Mouse (Mus musculus): ENCODE data around the gene Cln6.
A peak's percentile ranks its signal among the peaks of the same experiment; 100 is the strongest.

Gene Cln6

GRCm38 (mm10) chr9:62825791-62826393 lies 12.7 kb upstream of the Cln6 start:
- no peak for TF ChIP-seq GATA4 (IDR thresholded peaks at IDR 0.05; ENCODE audit: insufficient replicate concordance, low read length)

DNA sequence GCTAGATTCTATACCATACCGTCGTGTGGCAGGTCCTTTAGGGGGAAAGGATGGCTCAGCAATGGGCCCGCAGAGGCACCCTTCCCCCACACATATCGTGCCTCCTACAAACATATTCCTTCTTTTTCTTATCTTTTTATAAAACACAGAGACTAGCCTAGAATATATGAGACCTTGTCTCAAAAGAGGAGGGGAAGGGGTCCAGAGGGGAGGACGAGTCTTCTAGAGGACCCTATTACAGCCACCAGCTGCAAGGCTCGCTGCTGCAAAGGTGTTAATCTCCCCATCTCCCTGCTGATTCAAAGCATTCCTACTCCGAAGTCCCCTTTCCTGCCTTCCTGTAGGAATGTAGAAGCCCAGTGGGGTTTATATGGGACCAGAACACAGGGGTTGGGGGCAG lies 12.1 kb upstream of the Cln6 start:
- TF ChIP-seq GATA4 (IDR thresholded peaks at IDR 0.05; ENCODE audit: insufficient replicate concordance, low read length), result no peak

DNA sequence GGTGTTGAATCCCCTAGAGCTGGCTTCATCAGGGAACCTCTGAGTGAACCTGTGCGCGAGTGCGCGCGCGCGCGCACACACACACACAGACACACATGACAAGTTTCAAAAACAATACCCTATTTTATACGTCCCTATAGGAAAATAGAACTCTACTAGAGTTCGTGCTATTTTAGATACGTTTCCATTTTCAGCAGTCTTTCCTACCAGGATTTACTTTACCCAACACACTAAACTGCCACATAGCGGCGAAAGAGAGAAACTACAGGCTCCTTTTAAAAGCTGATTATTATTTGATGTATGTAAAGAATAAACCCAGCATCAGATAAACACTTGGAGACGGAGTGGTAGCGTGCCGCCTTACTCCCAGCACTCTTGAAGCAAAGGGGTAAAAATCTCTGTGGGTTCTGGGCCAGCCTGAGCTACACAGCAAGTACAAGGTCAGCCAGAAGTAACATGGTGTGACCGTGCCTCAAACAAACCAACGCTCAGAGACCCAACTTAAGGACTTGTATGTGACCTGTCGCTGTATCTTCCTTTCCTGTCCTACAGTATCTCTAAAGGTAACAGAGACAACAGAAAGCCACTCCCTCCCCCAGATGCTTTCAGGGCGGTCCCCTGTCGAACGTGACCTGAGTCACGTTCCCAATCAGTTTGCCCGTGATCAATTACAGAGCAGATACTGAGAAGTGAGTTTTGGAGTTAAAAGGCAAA lies 10.5 kb upstream of the Cln6 start:
- TF ChIP-seq GATA4 (IDR thresholded peaks at IDR 0.05; ENCODE audit: insufficient replicate concordance, low read length), result no peak

- TF ChIP-seq GATA4 (IDR thresholded peaks at IDR 0.05; ENCODE audit: insufficient replicate concordance, low read length), result peak; percentile 60; the same call in 1 of the 2 replicates
These were observed 9.9 kb upstream of the Cln6 start for GRCm38 (mm10) chr9:62828662-62829086.

DNA sequence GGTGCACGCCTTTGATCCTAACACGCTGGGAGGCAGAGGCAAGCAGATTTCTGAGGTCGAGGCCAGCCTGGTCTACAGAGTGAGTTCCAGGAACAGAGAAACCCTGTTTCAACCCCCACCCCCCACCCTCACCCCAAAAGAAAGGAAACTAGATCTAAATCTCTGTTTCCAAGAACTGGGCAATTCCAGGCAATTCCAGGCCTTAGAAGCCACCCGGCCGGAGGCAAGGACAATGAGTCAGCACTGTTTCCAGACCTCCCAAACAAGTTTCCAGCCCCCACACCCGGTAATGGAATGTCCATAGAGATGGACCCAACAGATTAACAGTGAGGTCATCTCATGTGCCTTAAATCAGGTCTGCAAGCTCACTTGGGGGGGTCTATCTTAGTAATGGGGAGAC lies 8.7 kb upstream of the Cln6 start:
- TF ChIP-seq GATA4 (IDR thresholded peaks at IDR 0.05; ENCODE audit: insufficient replicate concordance, low read length), result no peak

DNA sequence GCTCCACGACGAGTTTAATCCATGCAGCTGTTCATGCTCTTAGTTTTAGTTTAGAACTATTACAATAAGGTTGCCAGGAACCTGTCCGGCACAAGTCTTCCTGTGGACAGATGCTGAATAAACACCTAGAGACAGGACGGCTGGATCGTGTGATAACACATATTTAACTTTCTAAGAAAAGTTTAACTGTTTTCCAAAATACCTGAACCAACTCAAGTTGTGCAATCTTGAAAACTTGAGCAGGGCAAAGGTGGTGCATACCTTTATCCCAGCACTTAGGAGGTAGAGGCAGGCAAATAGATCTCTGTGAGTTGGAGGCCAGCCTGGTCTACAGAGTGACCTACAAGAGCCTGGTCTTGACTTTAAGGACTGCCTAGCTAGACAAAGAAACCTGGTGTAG lies 3.7 kb upstream of the Cln6 start:
- TF ChIP-seq GATA4 (IDR thresholded peaks at IDR 0.05; ENCODE audit: insufficient replicate concordance, low read length), result no peak

GRCm38 (mm10) chr9:62835705-62836446 lies 2.7 kb upstream of the Cln6 start:
- no peak for TF ChIP-seq GATA4 (IDR thresholded peaks at IDR 0.05; ENCODE audit: insufficient replicate concordance, low read length)

DNA sequence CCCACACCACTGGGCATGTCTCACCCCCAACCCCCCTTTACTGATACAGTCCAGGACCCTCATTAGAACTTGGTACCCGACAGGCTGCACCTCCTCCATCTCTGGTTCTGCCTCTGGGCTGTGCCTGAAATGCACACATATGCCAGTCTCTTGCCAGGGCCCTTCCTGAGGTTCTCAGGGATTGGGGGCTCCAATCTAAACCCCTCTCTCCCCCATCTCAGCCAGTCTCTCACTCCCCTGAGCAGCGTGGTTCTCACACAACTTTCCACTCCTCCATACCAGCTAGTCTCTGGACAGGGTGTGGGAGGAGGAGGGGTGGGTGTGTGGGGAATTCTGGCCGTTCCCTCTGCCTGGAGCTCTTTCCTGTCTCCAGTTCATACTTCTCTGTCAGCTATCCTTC lies 974 bp upstream of the Cln6 start:
- TF ChIP-seq GATA4 (IDR thresholded peaks at IDR 0.05; ENCODE audit: insufficient replicate concordance, low read length), result no peak

DNA sequence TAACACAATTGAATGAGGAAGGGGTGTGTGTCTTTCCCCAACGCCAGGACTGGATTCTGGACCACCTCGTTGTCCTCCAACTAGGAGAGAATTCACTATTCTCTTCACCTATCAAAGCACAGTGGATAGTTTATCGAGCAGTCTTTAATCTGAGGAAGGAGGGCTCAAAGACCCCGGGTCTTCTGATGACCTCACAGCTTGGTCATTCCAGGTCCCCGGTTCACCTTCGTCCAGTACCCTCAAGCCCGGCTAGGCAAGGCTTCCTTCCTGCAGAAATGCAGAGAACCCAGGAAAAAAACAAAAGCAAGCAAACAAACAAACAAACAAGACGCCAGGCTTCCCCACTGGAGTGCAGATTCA lies 459 bp upstream of the Cln6 start:
- TF ChIP-seq GATA4 (IDR thresholded peaks at IDR 0.05; ENCODE audit: insufficient replicate concordance, low read length), result no peak

GRCm38 (mm10) chr9:62839172-62839770 lies 686 bp downstream of the Cln6 start:
- TF ChIP-seq GATA4 (IDR thresholded peaks at IDR 0.05; ENCODE audit: insufficient replicate concordance, low read length), result no peak

DNA sequence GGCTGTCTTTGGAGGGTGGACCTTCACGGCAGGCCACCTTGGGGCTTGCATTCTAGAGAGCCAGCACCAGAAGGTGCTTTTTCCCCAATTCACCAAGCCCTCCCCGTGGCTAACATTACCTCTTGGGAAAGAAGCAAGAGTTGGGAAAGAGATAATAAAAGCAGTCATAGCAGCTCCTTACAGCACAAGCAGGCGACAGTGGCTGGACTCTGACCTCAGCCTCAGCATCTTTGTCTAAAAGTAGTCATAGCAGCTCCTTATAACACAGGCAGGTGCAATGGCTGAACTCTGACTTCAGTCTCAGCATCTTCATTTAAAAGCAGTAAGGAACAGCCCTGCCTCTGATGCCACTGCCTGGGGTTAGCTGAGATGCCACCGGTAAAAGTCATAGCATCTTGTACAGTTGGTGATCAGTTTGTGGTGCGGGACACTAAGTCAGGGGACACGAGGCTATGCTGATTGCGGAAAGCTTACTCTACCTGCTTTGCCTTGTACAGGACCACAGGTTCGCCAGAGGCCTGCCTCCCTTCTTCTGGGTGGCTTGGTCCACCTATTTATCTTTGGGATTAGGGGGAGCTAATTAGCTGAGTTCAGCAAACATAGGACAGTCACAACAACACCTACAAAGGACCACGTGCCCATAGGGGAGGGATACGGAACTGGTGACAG lies 4.9 kb downstream of the Cln6 start:
- no peak for TF ChIP-seq GATA4 (IDR thresholded peaks at IDR 0.05; ENCODE audit: insufficient replicate concordance, low read length)

DNA sequence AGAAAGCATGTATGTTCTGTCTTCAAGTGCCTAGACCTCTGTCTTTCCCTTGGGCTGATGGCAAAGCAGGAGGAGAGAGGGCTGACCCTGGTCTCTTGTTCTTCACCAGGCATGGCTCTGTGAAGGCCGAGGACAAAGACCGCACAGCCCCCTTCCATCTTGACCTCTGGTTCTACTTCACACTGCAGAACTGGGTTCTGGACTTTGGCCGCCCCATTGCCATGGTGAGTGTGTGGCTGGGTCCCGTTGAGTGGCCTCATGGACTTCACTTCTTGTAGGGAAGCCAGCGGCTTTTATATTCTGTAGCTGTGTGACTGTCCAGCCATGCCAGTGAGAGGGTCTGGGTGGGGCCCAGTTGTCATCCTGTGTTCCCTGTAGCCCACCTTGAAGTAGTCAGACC lies 5.9 kb downstream of the Cln6 start:
- TF ChIP-seq GATA4 (IDR thresholded peaks at IDR 0.05; ENCODE audit: insufficient replicate concordance, low read length), result no peak

- peak; percentile 28; the same call in 1 of the 2 replicates for TF ChIP-seq GATA4 (IDR thresholded peaks at IDR 0.05; ENCODE audit: insufficient replicate concordance, low read length)
These were observed 9.1 kb downstream of the Cln6 start for GRCm38 (mm10) chr9:62847694-62848093.

- TF ChIP-seq GATA4 (IDR thresholded peaks at IDR 0.05; ENCODE audit: insufficient replicate concordance, low read length), result no peak
These were observed 10.1 kb downstream of the Cln6 start for GRCm38 (mm10) chr9:62848641-62849040.

DNA sequence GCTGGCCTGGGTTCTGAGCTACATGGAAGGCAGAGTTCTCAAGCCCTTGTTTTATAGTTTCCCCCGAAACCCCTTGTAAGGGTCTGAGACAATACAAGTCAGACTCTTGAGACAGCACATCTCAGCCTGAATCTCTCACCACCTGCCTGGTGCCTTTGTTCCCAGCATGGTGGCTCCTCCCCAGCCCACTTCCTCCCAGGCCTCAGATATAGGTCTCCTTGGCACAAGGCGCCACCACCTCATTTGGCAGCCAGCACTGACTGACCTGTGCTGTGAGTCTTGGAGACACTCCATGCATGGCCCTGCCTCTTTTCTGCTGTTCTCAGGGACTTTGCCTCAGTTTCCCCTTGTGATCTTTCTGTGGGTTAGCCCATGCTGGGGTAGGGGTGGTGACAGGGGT lies 13.0 kb downstream of the Cln6 start:
- no peak for TF ChIP-seq GATA4 (IDR thresholded peaks at IDR 0.05; ENCODE audit: insufficient replicate concordance, low read length)
